Mouse (Mus musculus) E14TG2a.4 (cell line): ENCODE measurements around the gene Cnga4.

Source experiments
- CTCF ChIP-seq: conservative IDR thresholded peaks from 2 replicates; pipeline ENCODE4 v1.5.1; 2014; ENCODE audit warnings: low read length
- NANOG ChIP-seq: IDR thresholded peaks from 2 replicates; pipeline ENCODE4 v1.6.1; 2014; ENCODE audit warnings: borderline replicate concordance, low read length, mixed read lengths
- POU5F1 ChIP-seq: IDR thresholded peaks from 2 replicates; pipeline ENCODE4 v1.6.1; 2014; ENCODE audit warnings: low read length, borderline replicate concordance

- TF ChIP-seq CTCF: no peak
- no peak for TF ChIP-seq NANOG
- TF ChIP-seq POU5F1: no peak
Observed at GRCm38 (mm10) chr7:105373509-105373908, 30.9 kb upstream of the Cnga4 start.
